Mouse (Mus musculus) testis, adult 2 months (tissue): ENCODE measurements at regions not wholly inside any gene's neighbourhood (a gene's known extent, or its start where the extent isn't known, plus 50 kb on each side); places are given as distances from the start of the nearest gene placed in this dataset.

Experiments
- H3K27ac ChIP-seq: fragments of 200-500 bp; 2 replicates; pipeline ENCODE4 v1.5.1; 2012; ENCODE audit warnings: low read depth, low read length; ENCODE audit not compliant: control insufficient read depth, insufficient read depth
- H3K27me3 ChIP-seq: fragments of 200-500 bp; 2 replicates; pipeline ENCODE4 v1.6.1; 2012; ENCODE audit warnings: mild to moderate bottlenecking, low read length, moderate library complexity; ENCODE audit not compliant: control insufficient read depth, insufficient read depth
- H3K36me3 ChIP-seq: fragments of 200-500 bp; 2 replicates; pipeline ENCODE4 v1.6.1; 2012; ENCODE audit warnings: mild to moderate bottlenecking, low read length; ENCODE audit not compliant: control insufficient read depth, insufficient read depth
- H3K4me1 ChIP-seq: fragments of 200-500 bp; 2 replicates; pipeline ENCODE4 v1.6.1; 2012; ENCODE audit warnings: low read length; ENCODE audit not compliant: control insufficient read depth, insufficient read depth
- H3K4me3 ChIP-seq: fragments of 200-500 bp; 2 replicates; pipeline ENCODE4 v1.5.1; 2012; ENCODE audit warnings: low read depth, mild to moderate bottlenecking, low read length, moderate library complexity, mixed read lengths; ENCODE audit not compliant: control insufficient read depth
- CTCF ChIP-seq: fragments of 200-500 bp; IDR thresholded peaks from 2 replicates; pipeline ENCODE4 v1.5.1; 2012; ENCODE audit warnings: low read depth, mild to moderate bottlenecking, inconsistent platforms, low read length, moderate library complexity; ENCODE audit not compliant: control insufficient read depth, insufficient read depth, insufficient replicate concordance
- POLR2A ChIP-seq: fragments of 200-500 bp; IDR thresholded peaks from 2 replicates; pipeline ENCODE4 v1.6.1; 2012; ENCODE audit warnings: low read depth, mild to moderate bottlenecking, inconsistent platforms, low read length, moderate library complexity; ENCODE audit not compliant: control insufficient read depth

GRCm38 (mm10) chr1:6928658-6929057 lies 2121.0 kb downstream of the Gm37988 start:
- H3K36me3 ChIP-seq = no peaks in the 10 kb centered on the region
- no peak overlapping the region for H3K4me3 ChIP-seq
- H3K4me1 ChIP-seq = no peaks in the 10 kb centered on the region
- H3K27ac ChIP-seq = no peak overlapping the region
- no peak for TF ChIP-seq POLR2A
- TF ChIP-seq CTCF = no peak
- H3K27me3 ChIP-seq = no peaks in the 10 kb centered on the region

GRCm38 (mm10) chr1:6931876-6932275 lies 2124.2 kb downstream of the Gm37988 start:
- Histone ChIP-seq H3K36me3 (no peaks in the 10 kb centered on the region), H3K27me3 (no peaks in the 10 kb centered on the region), H3K27ac (no peak overlapping the region), H3K4me1 (no peaks in the 10 kb centered on the region), H3K4me3 (no peak overlapping the region)
- TF ChIP-seq POLR2A (no peak), CTCF (no peak)

- no peaks in the 10 kb centered on the region for H3K36me3 ChIP-seq
- H3K27me3 ChIP-seq = no peaks in the 10 kb centered on the region
- TF ChIP-seq CTCF (no peak), POLR2A (no peak)
- no peak overlapping the region for H3K4me3 ChIP-seq
- no peaks in the 10 kb centered on the region for H3K4me1 ChIP-seq
- no peak overlapping the region for H3K27ac ChIP-seq
Measured at GRCm38 (mm10) chr1:6969838-6970237, 2162.1 kb downstream of the Gm37988 start.

GRCm38 (mm10) chr1:6973749-6974327 lies 2166.1 kb downstream of the Gm37988 start:
- no peak overlapping the region for H3K4me3 ChIP-seq
- TF ChIP-seq POLR2A = no peak
- no peak for TF ChIP-seq CTCF
- no peak overlapping the region for H3K27ac ChIP-seq
- no peaks in the 10 kb centered on the region for H3K27me3 ChIP-seq
- no peaks in the 10 kb centered on the region for H3K4me1 ChIP-seq
- H3K36me3 ChIP-seq = no peaks in the 10 kb centered on the region

- no peak overlapping the region for H3K4me3 ChIP-seq
- no peaks in the 10 kb centered on the region for H3K36me3 ChIP-seq
- H3K27ac ChIP-seq = no peak overlapping the region
- no peaks in the 10 kb centered on the region for H3K27me3 ChIP-seq
- no peak for TF ChIP-seq POLR2A
- no peaks in the 10 kb centered on the region for H3K4me1 ChIP-seq
Measured at GRCm38 (mm10) chr1:6979626-6980025, 2171.9 kb downstream of the Gm37988 start.

GRCm38 (mm10) chr1:6984226-6984625 lies 2176.5 kb downstream of the Gm37988 start:
- no peaks in the 10 kb centered on the region for H3K4me1 ChIP-seq
- H3K27ac ChIP-seq = no peak overlapping the region
- TF ChIP-seq CTCF (no peak), POLR2A (no peak)
- no peak overlapping the region for H3K4me3 ChIP-seq
- no peaks in the 10 kb centered on the region for H3K36me3 ChIP-seq
- H3K27me3 ChIP-seq = no peaks in the 10 kb centered on the region

- TF ChIP-seq CTCF (no peak), POLR2A (no peak)
- H3K4me3 ChIP-seq = no peak overlapping the region
- H3K27ac ChIP-seq = no peak overlapping the region
Measured at GRCm38 (mm10) chr1:6997611-6998010, 2189.9 kb downstream of the Gm37988 start.

GRCm38 (mm10) chr1:7010184-7010583 lies 2202.5 kb downstream of the Gm37988 start:
- H3K4me1 ChIP-seq = no peaks in the 10 kb centered on the region
- no peaks in the 10 kb centered on the region for H3K36me3 ChIP-seq
- no peak for TF ChIP-seq POLR2A
- TF ChIP-seq CTCF = peak; percentile 10; the same call in 1 of the 2 replicates
- no peak overlapping the region for H3K27ac ChIP-seq
- no peak overlapping the region for H3K4me3 ChIP-seq
- H3K27me3 ChIP-seq = no peaks in the 10 kb centered on the region

More at GRCm38 (mm10) chr1:6997611-6998010, 2189.9 kb downstream of the Gm37988 start:
- no peaks in the 10 kb centered on the region for H3K36me3 ChIP-seq
- no peaks in the 10 kb centered on the region for H3K4me1 ChIP-seq
- no peaks in the 10 kb centered on the region for H3K27me3 ChIP-seq
